Mouse (Mus musculus) forebrain, postnatal 0 days (tissue): ENCODE measurements at regions not wholly inside any gene's neighbourhood (a gene's known extent, or its start where the extent isn't known, plus 50 kb on each side); places are given as distances from the start of the nearest gene placed in this dataset.
A peak's percentile ranks its signal among the peaks of the same experiment; 100 is the strongest.

ENCODE experiments used
- ATAC-seq: fragments of 200-750 bp; cut with Nextera tagmentation; 2 replicates; pipeline ENCODE4 v1.8.0; 2017; ENCODE audit warnings: mild to moderate bottlenecking, moderate library complexity
- DNase-seq: peaks from one replicate; pipeline ENCODE4 v3.0.0-alpha.2; 2015
- H3K27ac ChIP-seq: fragments of 300-500 bp; sonication (generic); 2 replicates; pipeline ENCODE4 v1.5.1; 2014; ENCODE audit warnings: low read depth, mild to moderate bottlenecking, antibody characterized with exemption, low read length, moderate library complexity, mixed read lengths
- H3K27me3 ChIP-seq: fragments of 300-500 bp; sonication (generic); 2 replicates; pipeline ENCODE4 v1.6.1; 2014; ENCODE audit warnings: mild to moderate bottlenecking, low read length, mixed read lengths; ENCODE audit not compliant: insufficient read depth
- H3K36me3 ChIP-seq: fragments of 300-500 bp; sonication (generic); 2 replicates; pipeline ENCODE4 v1.6.1; 2014; ENCODE audit warnings: mild to moderate bottlenecking, moderate library complexity; ENCODE audit not compliant: insufficient read depth
- H3K4me1 ChIP-seq: fragments of 300-500 bp; sonication (generic); 2 replicates; pipeline ENCODE4 v1.6.1; 2014; ENCODE audit warnings: antibody characterized with exemption; ENCODE audit not compliant: insufficient read depth
- H3K4me2 ChIP-seq: fragments of 300-500 bp; sonication (generic); 2 replicates; pipeline ENCODE4 v1.6.1; 2014; ENCODE audit warnings: low read depth, mild to moderate bottlenecking, moderate library complexity
- H3K4me3 ChIP-seq: fragments of 300-500 bp; sonication (generic); 2 replicates; pipeline ENCODE4 v1.5.1; 2014; ENCODE audit warnings: low read depth, low read length, mixed read lengths
- H3K9ac ChIP-seq: fragments of 300-500 bp; sonication (generic); 2 replicates; pipeline ENCODE4 v1.6.1; 2014; ENCODE audit warnings: mild to moderate bottlenecking
- H3K9me3 ChIP-seq: fragments of 300-500 bp; sonication (generic); 2 replicates; pipeline ENCODE4 v1.6.1; 2016; ENCODE audit warnings: low read length
- CTCF ChIP-seq: sonication (generic); IDR thresholded peaks from 2 replicates; pipeline ENCODE4 v1.5.1; 2016; ENCODE audit warnings: antibody characterized with exemption, control low read depth, low read depth
- WGBS: fragments of 180-500 bp; shearing (Covaris S2); extraction: QIAGEN DNeasy Blood & Tissue Kit; methylation state at CpG from one replicate; pipeline ENCODE4 v1.1.7; 2014; 5-methylcytosine and 5-hydroxymethylcytosine counted together

GRCm38 (mm10) chr10:10116442-10116841, 215.6 kb upstream of the Stxbp5 start:
- no peak for DNase-seq
- no peak for TF ChIP-seq CTCF
- Histone ChIP-seq H3K9me3 (no peaks in the 10 kb centered on the region), H3K9ac (no peak overlapping the region), H3K4me1 (no peaks in the 10 kb centered on the region), H3K27ac (no peak overlapping the region), H3K27me3 (no peaks in the 10 kb centered on the region), H3K4me2 (no peak overlapping the region), H3K36me3 (no peaks in the 10 kb centered on the region), H3K4me3 (no peak overlapping the region)
- no peak for ATAC-seq
- WGBS: 80% methylated on average over 2 of the region's 2 CpGs

GRCm38 (mm10) chr10:10113256-10113655, 212.4 kb upstream of the Stxbp5 start:
- H3K9me3 ChIP-seq: no peaks in the 10 kb centered on the region
- H3K4me2 ChIP-seq: no peak overlapping the region
- H3K36me3 ChIP-seq: no peaks in the 10 kb centered on the region
- DNase-seq: peak; percentile 16
- no peak overlapping the region for H3K9ac ChIP-seq
- H3K27me3 ChIP-seq: no peaks in the 10 kb centered on the region
- no peak overlapping the region for H3K4me3 ChIP-seq
- no peak for TF ChIP-seq CTCF
- no peaks in the 10 kb centered on the region for H3K4me1 ChIP-seq
- peak; percentile 77 for ATAC-seq
- no peak overlapping the region for H3K27ac ChIP-seq

GRCm38 (mm10) chr10:10111055-10111454, 210.2 kb upstream of the Stxbp5 start:
- no peaks in the 10 kb centered on the region for H3K9me3 ChIP-seq
- no peaks in the 10 kb centered on the region for H3K27me3 ChIP-seq
- no peak overlapping the region for H3K4me2 ChIP-seq
- no peak overlapping the region for H3K4me3 ChIP-seq
- H3K27ac ChIP-seq: no peak overlapping the region
- DNase-seq (no peak), ATAC-seq (no peak)
- no peaks in the 10 kb centered on the region for H3K4me1 ChIP-seq
- H3K9ac ChIP-seq: no peak overlapping the region
- no peaks in the 10 kb centered on the region for H3K36me3 ChIP-seq
- TF ChIP-seq CTCF: no peak
- 91% methylated on average over 4 of the region's 4 CpGs for WGBS

GRCm38 (mm10) chr10:10109867-10110266, 209.0 kb upstream of the Stxbp5 start:
- no peak overlapping the region for H3K4me2 ChIP-seq
- no peaks in the 10 kb centered on the region for H3K4me1 ChIP-seq
- 88% methylated on average over 8 of the region's 8 CpGs for WGBS
- no peak for DNase-seq
- no peaks in the 10 kb centered on the region for H3K36me3 ChIP-seq
- H3K9me3 ChIP-seq: no peaks in the 10 kb centered on the region
- no peak overlapping the region for H3K27ac ChIP-seq
- H3K4me3 ChIP-seq: no peak overlapping the region
- TF ChIP-seq CTCF: no peak
- H3K27me3 ChIP-seq: no peaks in the 10 kb centered on the region
- no peak for ATAC-seq
- no peak overlapping the region for H3K9ac ChIP-seq

GRCm38 (mm10) chr10:10107123-10107525, 206.2 kb upstream of the Stxbp5 start:
- ATAC-seq: peak; percentile 96
- H3K4me2 ChIP-seq: peak overlapping the region; percentile 20; the same call in 1 of the 2 replicates
- 0 out of 2 replicates have a peak overlapping the region, but pooled peaks have one; percentile 45 for H3K27ac ChIP-seq

GRCm38 (mm10) chr10:10106646-10107045, 205.8 kb upstream of the Stxbp5 start:
- Histone ChIP-seq H3K9me3 (no peaks in the 10 kb centered on the region), H3K27me3 (no peaks in the 10 kb centered on the region), H3K36me3 (no peaks in the 10 kb centered on the region), H3K27ac (no peak overlapping the region), H3K4me3 (no peak overlapping the region), H3K4me2 (no peak overlapping the region), H3K9ac (no peak overlapping the region), H3K4me1 (no peaks in the 10 kb centered on the region)
- no peak for TF ChIP-seq CTCF
- WGBS: 86% methylated on average over 1 of the region's 1 CpGs
- ATAC-seq: no peak
- no peak for DNase-seq

More at GRCm38 (mm10) chr10:10107123-10107525, 206.2 kb upstream of the Stxbp5 start:
- Histone ChIP-seq H3K9ac (no peak overlapping the region), H3K27me3 (no peaks in the 10 kb centered on the region), H3K4me3 (no peak overlapping the region), H3K9me3 (no peaks in the 10 kb centered on the region), H3K4me1 (no peaks in the 10 kb centered on the region), H3K36me3 (no peaks in the 10 kb centered on the region)
- 24% methylated on average over 3 of the region's 3 CpGs for WGBS
- TF ChIP-seq CTCF: no peak
- peak; percentile 85 for DNase-seq

- ATAC-seq (no peak), DNase-seq (no peak)
- Histone ChIP-seq H3K4me2 (no peak overlapping the region), H3K27me3 (no peaks in the 10 kb centered on the region), H3K9ac (no peak overlapping the region), H3K9me3 (no peaks in the 10 kb centered on the region), H3K4me3 (no peak overlapping the region), H3K36me3 (no peaks in the 10 kb centered on the region), H3K4me1 (no peaks in the 10 kb centered on the region), H3K27ac (no peak overlapping the region)
- 56% methylated on average over 2 of the region's 2 CpGs for WGBS
- no peak for TF ChIP-seq CTCF
Observed at GRCm38 (mm10) chr10:10101641-10102040, 200.8 kb upstream of the Stxbp5 start.

GRCm38 (mm10) chr10:10098521-10098920, 197.6 kb upstream of the Stxbp5 start:
- 93% methylated on average over 1 of the region's 1 CpGs for WGBS
- no peaks in the 10 kb centered on the region for H3K27me3 ChIP-seq
- no peak overlapping the region for H3K4me3 ChIP-seq
- H3K36me3 ChIP-seq: no peaks in the 10 kb centered on the region
- DNase-seq: no peak
- H3K4me1 ChIP-seq: no peaks in the 10 kb centered on the region
- no peak overlapping the region for H3K4me2 ChIP-seq
- H3K27ac ChIP-seq: no peak overlapping the region
- no peak for ATAC-seq
- TF ChIP-seq CTCF: no peak
- no peaks in the 10 kb centered on the region for H3K9me3 ChIP-seq
- no peak overlapping the region for H3K9ac ChIP-seq
